Mouse (Mus musculus): ENCODE data around the gene Dpf1.

- TF ChIP-seq CTCF (IDR thresholded peaks at IDR 0.05 in 2 of 3, conservative IDR thresholded peaks at IDR 0.05 in 1 of 3; ENCODE audit: control insufficient read depth in 1 of 3, insufficient read depth in 1 of 3, low read depth in 2 of 3, low read length in 3 of 3, poor library complexity in 1 of 3, severe bottlenecking in 1 of 3) (peak; percentile 53 to 87 (median 70)), USF2 (IDR thresholded peaks at IDR 0.05; ENCODE audit: borderline replicate concordance in 1 of 2, insufficient read depth in 1 of 2, low read depth in 1 of 2, low read length in 2 of 2) (no peak), POLR2A (IDR thresholded peaks at IDR 0.05; ENCODE audit: control insufficient read depth in 1 of 2, insufficient read depth in 1 of 2, low read depth in 1 of 2, low read length in 2 of 2, poor library complexity in 1 of 2) (no peak), MAFK (IDR thresholded peaks at IDR 0.05; ENCODE audit: borderline replicate concordance, low read depth, low read length) (no peak), E2F4 (IDR thresholded peaks at IDR 0.05; ENCODE audit: borderline replicate concordance, low read depth, low read length) (no peak), EP300 (IDR thresholded peaks at IDR 0.05; ENCODE audit: low read depth in 1 of 2, low read length in 2 of 2) (no peak), RAD21 (IDR thresholded peaks at IDR 0.05; ENCODE audit: low read depth, low read length) (peak; percentile 60), USF1 (IDR thresholded peaks at IDR 0.05; ENCODE audit: low read depth, low read length) (no peak), MAX (IDR thresholded peaks at IDR 0.05; ENCODE audit: low read length) (no peak), TAL1 (IDR thresholded peaks at IDR 0.05; ENCODE audit: low read length) (no peak), MXI1 (IDR thresholded peaks at IDR 0.05; ENCODE audit: low read depth, low read length) (no peak), SMC3 (IDR thresholded peaks at IDR 0.05; ENCODE audit: low read depth, low read length) (peak; percentile 55)
These were observed 2.6 kb upstream of the Dpf1 start for GRCm38 (mm10) chr7:29301127-29301566.
